Mouse (Mus musculus) E14TG2a.4 (cell line): ENCODE measurements around the gene Vmn2r24.

Experiments
- CTCF ChIP-seq: conservative IDR thresholded peaks from 2 replicates; pipeline ENCODE4 v1.5.1; 2014; ENCODE audit warnings: low read length
- NANOG ChIP-seq: IDR thresholded peaks from 2 replicates; pipeline ENCODE4 v1.6.1; 2014; ENCODE audit warnings: borderline replicate concordance, low read length, mixed read lengths

DNA sequence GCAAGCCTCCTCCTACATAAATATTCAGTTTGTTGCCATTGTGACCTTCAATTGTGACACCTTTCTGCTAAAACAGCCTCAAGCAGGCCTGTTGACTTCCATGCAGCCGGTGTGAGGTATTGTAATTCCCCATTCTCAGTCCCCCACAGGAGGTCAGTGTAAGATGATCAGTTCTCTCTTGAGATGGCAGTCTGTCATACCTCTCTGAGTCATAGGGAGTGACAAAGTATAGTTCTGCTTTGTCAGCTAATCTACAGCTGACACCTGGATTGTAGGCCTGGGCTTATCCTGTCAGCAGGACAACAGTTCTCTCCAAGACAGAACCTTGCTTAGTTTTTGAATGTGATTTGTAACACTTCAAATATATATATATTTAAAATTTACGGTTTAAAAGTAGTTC, 6.2 kb downstream of the Vmn2r24 start:
- no peak for TF ChIP-seq CTCF
- TF ChIP-seq NANOG = no peak
